Mouse (Mus musculus): ENCODE measurements around the gene Phlda3.

Phlda3 gene

GRCm38 (mm10) chr1:135788708-135789107, 22.8 kb downstream of the Phlda3 start:
- in situ Hi-C loops (cut with MboI; ENCODE audit: unreplicated experiment in 2 of 2): loop anchor here in 1 of 2 experiments (5.0 kb wide), 1 partner anchor 36 kb away; no protein-coding TSS in a partner anchor

- in situ Hi-C loops (cut with MboI; ENCODE audit: unreplicated experiment in 2 of 2): loop anchor here in 1 of 2 experiments (5.0 kb wide), 1 partner anchor 38 kb away; no protein-coding TSS in a partner anchor
Measured at GRCm38 (mm10) chr1:135789815-135790214, 23.9 kb downstream of the Phlda3 start.

GRCm38 (mm10) chr1:135792143-135792939, 26.4 kb downstream of the Phlda3 start:
- in situ Hi-C loops (cut with MboI; ENCODE audit: unreplicated experiment in 2 of 2): no loop called here

GRCm38 (mm10) chr1:135793370-135794215, 27.7 kb downstream of the Phlda3 start:
- in situ Hi-C loops (cut with MboI; ENCODE audit: unreplicated experiment in 2 of 2): no loop called here

GRCm38 (mm10) chr1:135794216-135795134, 28.6 kb downstream of the Phlda3 start:
- in situ Hi-C loops (cut with MboI; ENCODE audit: unreplicated experiment in 2 of 2): no loop called here

GRCm38 (mm10) chr1:135798492-135798891, 32.6 kb downstream of the Phlda3 start:
- in situ Hi-C loops (cut with MboI; ENCODE audit: unreplicated experiment in 2 of 2): no loop called here

GRCm38 (mm10) chr1:135799109-135799627, 33.2 kb downstream of the Phlda3 start:
- in situ Hi-C loops (cut with MboI; ENCODE audit: unreplicated experiment in 2 of 2): no loop called here

GRCm38 (mm10) chr1:135800192-135800950, 34.5 kb downstream of the Phlda3 start:
- in situ Hi-C loops (cut with MboI; ENCODE audit: unreplicated experiment in 2 of 2): loop anchor here in 1 of 2 experiments (25.0 kb wide), 1 partner anchor 1238 kb away; the partner anchor contains the start of gene Kdm5b

- in situ Hi-C loops (cut with MboI; ENCODE audit: unreplicated experiment in 2 of 2): loop anchor here in 1 of 2 experiments (25.0 kb wide), 1 partner anchor 1245 kb away; the partner anchor contains the start of gene Kdm5b
Measured at GRCm38 (mm10) chr1:135807546-135807945, 41.6 kb downstream of the Phlda3 start.

GRCm38 (mm10) chr1:135810180-135810579, 44.3 kb downstream of the Phlda3 start:
- in situ Hi-C loops (cut with MboI; ENCODE audit: unreplicated experiment in 2 of 2): loop anchor here in 1 of 2 experiments (25.0 kb wide), 1 partner anchor 1248 kb away; the partner anchor contains the start of gene Kdm5b

- in situ Hi-C loops (cut with MboI; ENCODE audit: unreplicated experiment in 2 of 2): loop anchor here in 1 of 2 experiments (25.0 kb wide), 1 partner anchor 1249 kb away; the partner anchor contains the start of gene Kdm5b
Measured at GRCm38 (mm10) chr1:135811016-135811646, 45.2 kb downstream of the Phlda3 start.

GRCm38 (mm10) chr1:135812205-135812604, 46.3 kb downstream of the Phlda3 start:
- in situ Hi-C loops (cut with MboI; ENCODE audit: unreplicated experiment in 2 of 2): loop anchor here in 1 of 2 experiments (25.0 kb wide), 1 partner anchor 1250 kb away; the partner anchor contains the start of gene Kdm5b

GRCm38 (mm10) chr1:135812618-135813017, 46.7 kb downstream of the Phlda3 start:
- in situ Hi-C loops (cut with MboI; ENCODE audit: unreplicated experiment in 2 of 2): loop anchor here in 1 of 2 experiments (25.0 kb wide), 1 partner anchor 1250 kb away; the partner anchor contains the start of gene Kdm5b

GRCm38 (mm10) chr1:135813071-135813470, 47.2 kb downstream of the Phlda3 start:
- in situ Hi-C loops (cut with MboI; ENCODE audit: unreplicated experiment in 2 of 2): loop anchor here in 1 of 2 experiments (25.0 kb wide), 1 partner anchor 1251 kb away; the partner anchor contains the start of gene Kdm5b

- in situ Hi-C loops (cut with MboI; ENCODE audit: unreplicated experiment in 2 of 2): loop anchor here in 1 of 2 experiments (25.0 kb wide), 1 partner anchor 1252 kb away; the partner anchor contains the start of gene Kdm5b
Measured at GRCm38 (mm10) chr1:135813687-135814395, 47.9 kb downstream of the Phlda3 start.

- in situ Hi-C loops (cut with MboI; ENCODE audit: unreplicated experiment in 2 of 2): loop anchor here in 1 of 2 experiments (25.0 kb wide), 1 partner anchor 1252 kb away; the partner anchor contains the start of gene Kdm5b
Measured at GRCm38 (mm10) chr1:135814531-135814930, 48.6 kb downstream of the Phlda3 start.

GRCm38 (mm10) chr1:135817595-135817994, 51.7 kb downstream of the Phlda3 start:
- in situ Hi-C loops (cut with MboI; ENCODE audit: unreplicated experiment in 2 of 2): loop anchor here in 1 of 2 experiments (25.0 kb wide), 1 partner anchor 1255 kb away; the partner anchor contains the start of gene Kdm5b
